Mouse (Mus musculus) ES-E14 (cell line): ENCODE data around the gene Sacs. TPM values are rescaled to one million over a fixed set of nuclear protein-coding genes. Genes with fewer than 3 reads are reported as not detected.

Source experiments
- DNase-seq: peaks from one replicate; pipeline ENCODE4 v3.0.0-alpha.2; 2013; ENCODE audit warnings: low read depth, low spot score
- H3K27ac ChIP-seq: 2 replicates; pipeline ENCODE4 v1.5.1; 2012; ENCODE audit warnings: low read depth, mild to moderate bottlenecking, low read length, moderate library complexity, mixed read lengths; ENCODE audit not compliant: poor library complexity, insufficient read depth, severe bottlenecking
- H3K36me3 ChIP-seq: 2 replicates; pipeline ENCODE4 v1.6.1; 2012; ENCODE audit warnings: mild to moderate bottlenecking, low read length, moderate library complexity, mixed read lengths; ENCODE audit not compliant: control insufficient read depth, poor library complexity, insufficient read depth, severe bottlenecking
- H3K4me1 ChIP-seq, 2 experiments: fragments of 150-350 bp in 1 of 2; sonication (generic) in 1 of 2; 2 replicates each; pipeline ENCODE4 v1.6.1; 2012; ENCODE audit warnings: low read length in 2 of 2, mild to moderate bottlenecking in 1 of 2, mixed read lengths in 1 of 2; ENCODE audit not compliant: control insufficient read depth in 2 of 2, insufficient read depth in 2 of 2, poor library complexity in 1 of 2
- H3K4me3 ChIP-seq, 2 experiments: fragments of 150-350 bp in 1 of 2; sonication (generic) in 1 of 2; 2 replicates each; pipeline ENCODE4 v1.5.1; 2012; ENCODE audit warnings: low read length in 2 of 2, low read depth in 1 of 2, mild to moderate bottlenecking in 1 of 2, mixed read lengths in 1 of 2; ENCODE audit not compliant: insufficient read depth in 1 of 2, poor library complexity in 1 of 2, severe bottlenecking in 1 of 2
- H3K9ac ChIP-seq: 2 replicates; pipeline ENCODE4 v1.6.1; 2012; ENCODE audit warnings: low read depth, mild to moderate bottlenecking, low read length, mixed read lengths; ENCODE audit not compliant: poor library complexity, insufficient read depth, severe bottlenecking
- H3K9me3 ChIP-seq: fragments of 150-350 bp; sonication (generic); 2 replicates; pipeline ENCODE4 v1.6.1; 2012; ENCODE audit warnings: low read depth, mild to moderate bottlenecking, low read length; ENCODE audit not compliant: control insufficient read depth, insufficient read depth
- CHD2 ChIP-seq: IDR thresholded peaks from 2 replicates; pipeline ENCODE4 v1.6.1; 2014; ENCODE audit warnings: mild to moderate bottlenecking, low read depth, low read length, inconsistent platforms
- HCFC1 ChIP-seq: IDR thresholded peaks from 2 replicates; pipeline ENCODE4 v1.6.1; 2012; ENCODE audit warnings: low read length, inconsistent platforms, borderline replicate concordance; ENCODE audit not compliant: insufficient read depth
- MAFK ChIP-seq: IDR thresholded peaks from 2 replicates; pipeline ENCODE4 v1.6.1; 2014; ENCODE audit warnings: mild to moderate bottlenecking, low read depth, low read length, inconsistent platforms; ENCODE audit not compliant: insufficient read depth
- ZC3H11A ChIP-seq: IDR thresholded peaks from 2 replicates; pipeline ENCODE4 v1.6.1; 2012; ENCODE audit warnings: low read depth, mild to moderate bottlenecking, inconsistent platforms, low read length, borderline replicate concordance
- ZNF384 ChIP-seq: IDR thresholded peaks from 2 replicates; pipeline ENCODE4 v1.6.1; 2012; ENCODE audit warnings: low read depth, low read length, inconsistent platforms
- in situ Hi-C, 2 experiments: fragments of 600-800 bp; cut with MboI; formaldehyde crosslinking; loops; one replicate each; pipeline ENCODE4 v1.15.1; 2025; ENCODE audit warnings: low sequenced_read_pairs in 2 of 2, inconsistent platforms in 1 of 2; ENCODE audit not compliant: unreplicated experiment in 2 of 2
- total RNA-seq: library from RNA; depleted of rRNA; stranded (reverse); fragments of 300-350 nt; gene quantifications from 2 replicates; pipeline ENCODE4 v1.2.3, GENCODE M21; 2012

The Sacs gene
- total RNA-seq, 1 experiment, result 8.3 TPM

GRCm38 (mm10) chr14:61235846-61236474 lies 97.7 kb downstream of the Sacs start:
- Histone ChIP-seq H3K27ac (no peak overlapping the region), H3K36me3 (no peaks in the 10 kb centered on the region), H3K9me3 (no peaks in the 10 kb centered on the region), H3K4me1 (peaks cover 0 to 2% of the 10 kb centered on the region in 2 experiments; a peak in 1 of 4 replicates), H3K4me3 (no peak overlapping the region), H3K9ac (no peak overlapping the region)
- TF ChIP-seq ZNF384 (no peak), CHD2 (no peak), ZC3H11A (no peak), HCFC1 (no peak), MAFK (no peak)
- in situ Hi-C loops, result no loop called here
- DNase-seq, result no peak

GRCm38 (mm10) chr14:61237101-61237654 lies 98.9 kb downstream of the Sacs start:
- TF ChIP-seq ZC3H11A (no peak), ZNF384 (no peak), HCFC1 (no peak), CHD2 (no peak), MAFK (no peak)
- H3K9me3 ChIP-seq, result no peaks in the 10 kb centered on the region
- no peak overlapping the region for H3K27ac ChIP-seq
- H3K9ac ChIP-seq, result no peak overlapping the region
- no peak overlapping the region for H3K4me3 ChIP-seq
- in situ Hi-C loops, result no loop called here
- H3K36me3 ChIP-seq, result no peaks in the 10 kb centered on the region
- peaks cover 0 to 2% of the 10 kb centered on the region in 2 experiments; a peak in 1 of 4 replicates for H3K4me1 ChIP-seq
- peak; percentile 55 for DNase-seq

GRCm38 (mm10) chr14:61238751-61239150 lies 100.5 kb downstream of the Sacs start:
- H3K9me3 ChIP-seq, result no peaks in the 10 kb centered on the region
- H3K9ac ChIP-seq, result no peak overlapping the region
- no peaks in the 10 kb centered on the region for H3K36me3 ChIP-seq
- H3K4me3 ChIP-seq, result no peak overlapping the region
- no peak overlapping the region for H3K27ac ChIP-seq
- in situ Hi-C loops, result no loop called here
- DNase-seq, result no peak
- no peak for TF ChIP-seq MAFK
- TF ChIP-seq ZC3H11A, result no peak
- no peak for TF ChIP-seq ZNF384
- no peak for TF ChIP-seq HCFC1
- peaks cover 0 to 2% of the 10 kb centered on the region in 2 experiments; a peak in 1 of 4 replicates for H3K4me1 ChIP-seq

GRCm38 (mm10) chr14:61242611-61243010 lies 104.4 kb downstream of the Sacs start:
- H3K27ac ChIP-seq, result no peak overlapping the region
- no peaks in the 10 kb centered on the region for H3K4me1 ChIP-seq
- H3K9me3 ChIP-seq, result no peaks in the 10 kb centered on the region
- H3K36me3 ChIP-seq, result no peaks in the 10 kb centered on the region
- no peak overlapping the region for H3K4me3 ChIP-seq
- DNase-seq, result peak; percentile 42
- TF ChIP-seq CHD2 (no peak), MAFK (no peak), ZNF384 (no peak), ZC3H11A (no peak), HCFC1 (no peak)
- in situ Hi-C loops, result no loop called here
- no peak overlapping the region for H3K9ac ChIP-seq
